ENCODE assay signal across 12 mouse cellular contexts in the genomic region with DNA sequence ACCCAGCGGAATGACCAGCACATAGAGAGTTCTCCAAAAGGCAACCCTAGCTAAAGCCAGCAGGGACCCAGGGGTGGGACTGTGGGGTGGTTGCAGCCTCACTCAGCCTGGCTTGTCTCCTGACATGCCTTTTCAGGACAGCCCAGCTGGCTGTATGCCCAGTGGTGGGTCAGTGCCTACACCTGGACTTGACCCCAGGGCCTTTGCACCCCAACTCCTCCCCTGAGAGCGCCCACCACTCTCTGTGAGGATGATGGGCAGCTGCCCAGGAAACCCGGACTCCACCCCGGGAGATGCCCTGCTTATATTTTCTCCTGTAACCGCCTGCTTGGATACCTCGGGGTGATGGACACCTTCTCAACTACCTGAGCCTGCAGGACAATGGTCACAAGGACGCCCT. TPM values are rescaled to one million over a fixed set of nuclear protein-coding genes. Genes with fewer than 3 reads are reported as not detected.
DNase-seq lines count a peak whose midpoint lies in the region; ATAC-seq and TF ChIP-seq lines count a peak whose summit lies in the region.
"Had no signal": no experiment of that assay in that cellular context is flagged by ENCODE, and none has a peak within 500 bp of the region (broad histone marks: within the 10 kb centered on the region; RNA-seq: fewer than 3 reads in every experiment).

No protein-coding gene starts in this region.

- H3K36me3 ChIP-seq in heart, embryonic 10.5 days, result no peaks in the 10 kb centered on the region
- H3K36me3 ChIP-seq in forebrain, postnatal 0 days (ENCODE audit: insufficient read depth), result no peaks in the 10 kb centered on the region; the same call in 1 of the 2 replicates
- H3K36me3 ChIP-seq in midbrain, embryonic 12.5 days, result no peaks in the 10 kb centered on the region

- no peak for TF ChIP-seq CTCF in forebrain, postnatal 0 days (IDR thresholded peaks at IDR 0.05; ENCODE audit: low read depth)

- no peak for DNase-seq in heart, embryonic 10.5 days (ENCODE audit: low spot score)
- DNase-seq in heart, adult 9 months (ENCODE audit: low spot score in 2 of 2), result no peak
- peak; percentile 53 to 62 for DNase-seq in cerebellum, postnatal 14 days
- no peak for DNase-seq in forebrain, postnatal 0 days
- DNase-seq in retina, embryonic 14.5 days (ENCODE audit: low spot score), result no peak
- no peak for DNase-seq in spleen, postnatal 14 days (ENCODE audit: low spot score in 2 of 2)
- no peak for DNase-seq in frontal cortex, postnatal 14 days (ENCODE audit: low spot score in 2 of 2)

- H3K4me1 ChIP-seq in heart, embryonic 10.5 days, result peaks cover 8% of the 10 kb centered on the region
- peaks cover 12% of the 10 kb centered on the region for H3K4me1 ChIP-seq in forebrain, postnatal 0 days (ENCODE audit: insufficient read depth)
- peaks cover 17% of the 10 kb centered on the region for H3K4me1 ChIP-seq in midbrain, embryonic 12.5 days

- H3K9ac ChIP-seq in forebrain, postnatal 0 days, result peak overlapping the region; percentile 76
- peak overlapping the region; percentile 47; the same call in 1 of the 2 replicates for H3K9ac ChIP-seq in midbrain, embryonic 12.5 days (replicated peaks)

- no peaks in the 10 kb centered on the region for H3K9me3 ChIP-seq in heart, embryonic 10.5 days
- no peaks in the 10 kb centered on the region for H3K9me3 ChIP-seq in forebrain, postnatal 0 days (ENCODE audit: low read length)
- no peaks in the 10 kb centered on the region for H3K9me3 ChIP-seq in midbrain, embryonic 12.5 days

- peak overlapping the region; percentile 64; the same call in 1 of the 2 replicates for H3K4me3 ChIP-seq in heart, embryonic 10.5 days
- peak overlapping the region; percentile 52 for H3K4me3 ChIP-seq in forebrain, postnatal 0 days (ENCODE audit: low read depth, low read length)
- H3K4me3 ChIP-seq in midbrain, embryonic 12.5 days, result peak overlapping the region; percentile 59

- no peak overlapping the region for H3K27ac ChIP-seq in heart, embryonic 10.5 days
- H3K27ac ChIP-seq in forebrain, postnatal 0 days (ENCODE audit: low read depth, low read length), result no peak overlapping the region
- H3K27ac ChIP-seq in midbrain, embryonic 12.5 days (replicated peaks), result no peak overlapping the region

- H3K27me3 ChIP-seq in heart, embryonic 10.5 days (ENCODE audit: insufficient read depth, poor library complexity, severe bottlenecking), result peaks cover 58% of the 10 kb centered on the region
- no peaks in the 10 kb centered on the region for H3K27me3 ChIP-seq in forebrain, postnatal 0 days (ENCODE audit: insufficient read depth, low read length)
- H3K27me3 ChIP-seq in midbrain, embryonic 12.5 days, result peaks cover 55% of the 10 kb centered on the region

- 75% methylated on average over 7 of the region's 7 CpGs for WGBS in heart, embryonic 10.5 days
- WGBS in forebrain, postnatal 0 days, result 78% methylated on average over 7 of the region's 7 CpGs
- 90% methylated on average over 7 of the region's 7 CpGs for WGBS in midbrain, embryonic 12.5 days

- no peak for ATAC-seq in forebrain, postnatal 0 days
- 0 out of 2 replicates have a peak, but pooled peaks have one; percentile 6 for ATAC-seq in midbrain, embryonic 12.5 days (ENCODE audit: low FRiP score, low read depth)

- peak overlapping the region; percentile 65 for H3K4me2 ChIP-seq in forebrain, postnatal 0 days (ENCODE audit: low read depth)
- peak overlapping the region; percentile 75 for H3K4me2 ChIP-seq in midbrain, embryonic 12.5 days (replicated peaks)

RNA-seq across cellular contexts. Expression of a gene that starts 0.9 kb away (rescaled TPM):
- polyA plus RNA-seq in heart, embryonic 10.5 days (2016; fragmentation: Nextera tagmentation; extraction: Ambion mirVana), result 0.86 and 1.8 TPM in 2 replicates
- 157 and 179 TPM in 2 replicates for total RNA-seq in forebrain, postnatal 0 days (2014; rRNA removed)
- polyA plus RNA-seq in forebrain, postnatal 0 days (2015; fragmentation: Nextera tagmentation; extraction: Ambion mirVana), result 132 and 140 TPM in 2 replicates
- polyA plus RNA-seq in midbrain, embryonic 12.5 days (2016; fragmentation: Nextera tagmentation; extraction: Ambion mirVana), result 19.1 and 22.1 TPM in 2 replicates
- total RNA-seq: heart, postnatal 25 days had no signal

RNA-seq across cellular contexts. Expression of a gene that starts 18.3 kb away (rescaled TPM):
- not detected in 2 replicates for polyA plus RNA-seq in heart, embryonic 10.5 days (2016; fragmentation: Nextera tagmentation; extraction: Ambion mirVana)
- not detected in 2 replicates for total RNA-seq in forebrain, postnatal 0 days (2014; rRNA removed)
- not detected in 2 replicates for polyA plus RNA-seq in forebrain, postnatal 0 days (2015; fragmentation: Nextera tagmentation; extraction: Ambion mirVana)
- not detected in 2 replicates for polyA plus RNA-seq in midbrain, embryonic 12.5 days (2016; fragmentation: Nextera tagmentation; extraction: Ambion mirVana)
- total RNA-seq: heart, postnatal 25 days; layer of hippocampus, postnatal 10 days had no signal
- polyA plus RNA-seq: brain, embryonic 14.5 days; lung, embryonic 16.5 days had no signal

RNA-seq across cellular contexts. Expression of a gene that starts 39.4 kb away (rescaled TPM):
- polyA plus RNA-seq in heart, embryonic 10.5 days (2016; fragmentation: Nextera tagmentation; extraction: Ambion mirVana), result not detected in 2 replicates
- 6.0 and 9.2 TPM in 2 replicates for total RNA-seq in forebrain, postnatal 0 days (2014; rRNA removed)
- polyA plus RNA-seq in forebrain, postnatal 0 days (2015; fragmentation: Nextera tagmentation; extraction: Ambion mirVana), result 3.2 and 4.4 TPM in 2 replicates
- 0.16 TPM in 1 of 2 replicates, not detected in the other for polyA plus RNA-seq in midbrain, embryonic 12.5 days (2016; fragmentation: Nextera tagmentation; extraction: Ambion mirVana)
- total RNA-seq: heart, postnatal 25 days had no signal

Comparison
In these comparisons a context has a peak if more than half of its experiments do, and no peak if none do; other contexts are left out.
1. DNase-seq: peak in cerebellum, postnatal 14 days (2 of 2); none in heart, embryonic 10.5 days (single experiment), heart, adult 9 months (0 of 2), forebrain, postnatal 0 days (single experiment), retina, embryonic 14.5 days (single experiment), spleen, postnatal 14 days (0 of 2) and frontal cortex, postnatal 14 days (0 of 2).
2. Peak in every context shown above with its lines, with median percentiles within 50 percentile points of each other: H3K4me3 ChIP-seq.